Comparison of ENCODE assay signal across 12 mouse cellular contexts in the genomic region with DNA sequence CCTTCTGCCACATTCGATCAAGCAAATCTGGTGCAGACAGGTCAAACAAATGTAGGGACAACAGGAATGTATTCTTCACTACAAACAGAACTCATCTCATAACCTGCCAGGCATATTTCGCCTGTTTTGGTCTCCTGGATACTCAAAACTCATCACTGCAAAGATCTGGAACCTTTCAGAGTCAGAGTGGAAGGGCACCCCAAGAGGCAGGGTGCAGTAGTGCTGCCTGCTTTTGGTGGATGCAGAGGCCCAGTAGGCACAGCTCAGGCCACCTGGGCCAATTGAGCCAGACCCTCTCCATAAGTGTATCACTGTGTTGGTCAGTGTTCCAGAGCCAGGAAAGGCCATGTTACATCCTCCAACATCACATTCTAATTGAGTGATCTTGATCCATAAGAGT.
DNase-seq lines count a peak whose midpoint lies in the region; ATAC-seq and TF ChIP-seq lines count a peak whose summit lies in the region.
"Had no signal": no experiment of that assay in that cellular context is flagged by ENCODE, and none has a peak within 500 bp of the region (broad histone marks: within the 10 kb centered on the region; RNA-seq: fewer than 3 reads in every experiment).

No protein-coding gene starts in this region.

- H3K27me3 ChIP-seq in C2C12 (ENCODE audit: control insufficient read depth, insufficient read depth, insufficient read length) = no peaks in the 10 kb centered on the region
- H3K27me3 ChIP-seq in G1E (ENCODE audit: insufficient read depth, low read length) = peaks cover 16% of the 10 kb centered on the region; the same call in 1 of the 2 replicates
- no peaks in the 10 kb centered on the region for H3K27me3 ChIP-seq in intestine, embryonic 16.5 days (replicated peaks; ENCODE audit: control insufficient read depth, insufficient read depth, low read length)
- 0 out of 2 replicates have a peak, but pooled peaks cover 6% of the 10 kb centered on the region for H3K27me3 ChIP-seq in midbrain, embryonic 10.5 days (ENCODE audit: low read depth, poor library complexity, severe bottlenecking)
- H3K27me3 ChIP-seq: limb, embryonic 12.5 days had no signal

- DNase-seq in kidney, adult 9 months = peak; percentile 61
- no peak for DNase-seq in kidney, postnatal 14 days
- DNase-seq in G1E (ENCODE audit: low spot score) = peak; percentile 13
- no peak for DNase-seq in cerebellum, adult 8-10 months
- DNase-seq in midbrain, embryonic 10.5 days (ENCODE audit: low spot score) = no peak
- DNase-seq: cerebellum, adult 11-12 months had no signal

- H3K9me3 ChIP-seq in G1E (replicated peaks) = no peaks in the 10 kb centered on the region
- H3K9me3 ChIP-seq in intestine, embryonic 16.5 days (ENCODE audit: control insufficient read depth, low read length) = no peaks in the 10 kb centered on the region
- H3K9me3 ChIP-seq in midbrain, embryonic 10.5 days (replicated peaks) = no peaks in the 10 kb centered on the region
- H3K9me3 ChIP-seq: limb, embryonic 12.5 days had no signal

- WGBS in intestine, embryonic 16.5 days = 81% methylated on average over 2 of the region's 2 CpGs
- 84% methylated on average over 2 of the region's 2 CpGs for WGBS in midbrain, embryonic 10.5 days

- H3K4me1 ChIP-seq in G1E (ENCODE audit: insufficient read depth, low read depth, low read length) = peaks cover 32% of the 10 kb centered on the region
- H3K4me1 ChIP-seq in intestine, embryonic 16.5 days (ENCODE audit: control insufficient read depth, insufficient read depth, low read length) = peaks cover 35% of the 10 kb centered on the region
- H3K4me1 ChIP-seq in midbrain, embryonic 10.5 days = peaks cover 16% of the 10 kb centered on the region

- no peak overlapping the region for H3K27ac ChIP-seq in intestine, embryonic 16.5 days (ENCODE audit: low read length)
- no peak overlapping the region for H3K27ac ChIP-seq in midbrain, embryonic 10.5 days (replicated peaks)
- H3K27ac ChIP-seq: limb, embryonic 12.5 days had no signal

- H3ac ChIP-seq in C2C12 (ENCODE audit: control insufficient read depth, insufficient read length, low read depth) = no peak overlapping the region

- no peak overlapping the region for H3K9ac ChIP-seq in intestine, embryonic 16.5 days (ENCODE audit: low read depth, low read length)
- H3K9ac ChIP-seq: limb, embryonic 12.5 days had no signal

- peak; percentile 5 for TF ChIP-seq CTCF in C2C12 (IDR thresholded peaks at IDR 0.05; ENCODE audit: control insufficient read depth, insufficient read depth, insufficient read length)
- peak; percentile 37; the same call in 1 of the 2 replicates for TF ChIP-seq CTCF in G1E (IDR thresholded peaks at IDR 0.05; ENCODE audit: low read depth, low read length)

- ATAC-seq in G1E (ENCODE audit: extremely low read depth, insufficient number of reproducible peaks, low FRiP score, poor library complexity, severe bottlenecking) = no peak
- ATAC-seq in megakaryocyte-erythroid progenitor cell, adult 5-6 weeks (replicated peaks; ENCODE audit: low FRiP score, low TSS enrichment, poor library complexity, severe bottlenecking) = peak; percentile 75
- no peak for ATAC-seq in intestine, embryonic 16.5 days
- ATAC-seq: midbrain, embryonic 16.5 days had no signal

- H3K4me2 ChIP-seq in intestine, embryonic 16.5 days (ENCODE audit: low read depth, low read length) = no peak overlapping the region
- H3K4me2 ChIP-seq: limb, embryonic 12.5 days had no signal

- H3K4me3 ChIP-seq in C2C12 (ENCODE audit: insufficient read depth, poor library complexity, severe bottlenecking) = no peak overlapping the region
- no peak overlapping the region for H3K4me3 ChIP-seq in G1E (ENCODE audit: low read depth, low read length)
- H3K4me3 ChIP-seq in intestine, embryonic 16.5 days (ENCODE audit: low read length) = no peak overlapping the region
- no peak overlapping the region for H3K4me3 ChIP-seq in midbrain, embryonic 10.5 days
- H3K4me3 ChIP-seq: erythroblast, embryonic 14.5 days; limb, embryonic 12.5 days had no signal

- no peaks in the 10 kb centered on the region for H3K79me2 ChIP-seq in C2C12 (ENCODE audit: control insufficient read depth, insufficient read depth)

- H3K36me3 ChIP-seq in C2C12 (ENCODE audit: control insufficient read depth, insufficient read depth) (no peaks in the 10 kb centered on the region), G1E (replicated peaks) (no peaks in the 10 kb centered on the region)
- no peaks in the 10 kb centered on the region for H3K36me3 ChIP-seq in intestine, embryonic 16.5 days (ENCODE audit: control insufficient read depth, insufficient read depth, low read length)
- no peaks in the 10 kb centered on the region for H3K36me3 ChIP-seq in midbrain, embryonic 10.5 days
- H3K36me3 ChIP-seq: limb, embryonic 12.5 days had no signal

- H3K79me3 ChIP-seq in C2C12 (ENCODE audit: low read depth) = no peaks in the 10 kb centered on the region

TF ChIP-seq in C2C12, 6 proteins besides CTCF, POLR2A, EP300 and RAD21:
- TF ChIP-seq MAX (IDR thresholded peaks at IDR 0.05) (no peak), FOSL1 (IDR thresholded peaks at IDR 0.05; ENCODE audit: insufficient read depth, low read length, poor library complexity, severe bottlenecking) (no peak), CEBPB (IDR thresholded peaks at IDR 0.05; ENCODE audit: low read depth) (no peak), MYOG (IDR thresholded peaks at IDR 0.05; ENCODE audit: control insufficient read depth, extremely low read depth, insufficient read length) (no peak), USF1 (IDR thresholded peaks at IDR 0.05; ENCODE audit: low read depth) (no peak)
TF ChIP-seq in C2C12: peak in this region for 0.

Comparison
In these comparisons a context has a peak if more than half of its experiments do, and no peak if none do; other contexts are left out.
1. DNase-seq: peak in kidney, adult 9 months (single experiment) and G1E (single experiment); none in kidney, postnatal 14 days (single experiment), cerebellum, adult 8-10 months (single experiment) and midbrain, embryonic 10.5 days (single experiment).